Mouse (Mus musculus): ENCODE data around the gene Cpeb3. TPM values are rescaled to one million over a fixed set of nuclear protein-coding genes. Genes with fewer than 3 reads are reported as not detected.

Cpeb3 gene
- polyA plus RNA-seq, 1 experiment from 2014 or later, result 8.2 TPM

DNA sequence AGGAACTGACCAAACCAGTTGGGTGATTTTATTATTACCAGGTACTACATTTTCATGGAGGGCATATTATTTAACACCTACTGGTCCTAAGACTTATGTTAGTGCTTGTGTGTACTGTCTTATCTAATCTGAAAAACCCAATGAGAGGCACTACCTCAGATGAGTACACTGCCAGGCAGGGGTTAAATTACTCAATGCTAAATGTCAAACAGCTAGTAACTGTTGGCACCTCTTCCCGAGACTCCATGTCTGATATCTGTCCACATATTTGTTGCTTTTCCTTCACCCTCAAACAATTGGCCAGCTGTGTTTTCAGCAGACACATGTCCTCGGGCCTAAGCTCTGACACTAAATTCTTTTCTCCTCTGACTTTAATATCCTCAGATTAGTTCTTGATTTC, 132.3 kb downstream of the Cpeb3 start:
- WGBS, result 10% methylated on average over 2 of the region's 2 CpGs
- H3K4me2 ChIP-seq (ENCODE audit: low read depth, low read length), result no peak overlapping the region
- no peaks in the 10 kb centered on the region for H3K36me3 ChIP-seq (ENCODE audit: control insufficient read depth, insufficient read depth)
- peak overlapping the region; percentile 61; the same call in 1 of the 2 replicates for H3K27ac ChIP-seq (ENCODE audit: low read length)
- peaks cover 52% of the 10 kb centered on the region for H3K4me1 ChIP-seq (ENCODE audit: control insufficient read depth, insufficient read depth, low read length)
- no peaks in the 10 kb centered on the region for H3K27me3 ChIP-seq (ENCODE audit: control insufficient read depth, insufficient read depth, low read length)
- no peak overlapping the region for H3K4me3 ChIP-seq (ENCODE audit: low read length)
- no peak overlapping the region for H3K9ac ChIP-seq (ENCODE audit: low read length)
- no peaks in the 10 kb centered on the region for H3K9me3 ChIP-seq (replicated peaks; ENCODE audit: control insufficient read depth, low read length)
- ATAC-seq (replicated peaks; ENCODE audit: extremely low read depth, insufficient read depth, low FRiP score), result no peak

DNA sequence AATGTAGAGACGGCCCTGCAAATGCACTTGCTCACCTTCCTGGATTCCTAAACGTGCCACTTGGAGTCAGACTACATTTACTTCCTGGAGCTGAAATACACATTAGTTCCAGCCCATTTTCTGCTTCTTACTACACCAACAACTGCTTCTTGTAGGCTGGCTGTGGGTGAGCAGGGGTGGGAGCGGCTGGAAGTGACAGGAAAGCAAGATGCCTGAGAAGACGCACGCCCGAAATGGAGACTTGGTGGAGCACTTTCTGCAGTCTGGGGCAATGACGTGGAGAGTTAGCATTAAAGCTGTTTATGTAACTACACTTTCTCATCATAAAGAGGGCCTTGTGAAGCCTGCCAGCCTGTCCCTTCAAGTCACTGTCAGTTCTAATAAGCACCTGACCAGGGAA, 132.7 kb downstream of the Cpeb3 start:
- Histone ChIP-seq H3K4me3 (ENCODE audit: low read length) (no peak overlapping the region), H3K27ac (ENCODE audit: low read length) (peak overlapping the region; percentile 61; the same call in 1 of the 2 replicates), H3K9ac (ENCODE audit: low read length) (no peak overlapping the region), H3K4me1 (ENCODE audit: control insufficient read depth, insufficient read depth, low read length) (peaks cover 52% of the 10 kb centered on the region), H3K4me2 (ENCODE audit: low read depth, low read length) (no peak overlapping the region), H3K36me3 (ENCODE audit: control insufficient read depth, insufficient read depth) (no peaks in the 10 kb centered on the region), H3K27me3 (ENCODE audit: control insufficient read depth, insufficient read depth, low read length) (no peaks in the 10 kb centered on the region), H3K9me3 (replicated peaks; ENCODE audit: control insufficient read depth, low read length) (no peaks in the 10 kb centered on the region)
- ATAC-seq (replicated peaks; ENCODE audit: extremely low read depth, insufficient read depth, low FRiP score), result no peak
- 59% methylated on average over 7 of the region's 7 CpGs for WGBS

DNA sequence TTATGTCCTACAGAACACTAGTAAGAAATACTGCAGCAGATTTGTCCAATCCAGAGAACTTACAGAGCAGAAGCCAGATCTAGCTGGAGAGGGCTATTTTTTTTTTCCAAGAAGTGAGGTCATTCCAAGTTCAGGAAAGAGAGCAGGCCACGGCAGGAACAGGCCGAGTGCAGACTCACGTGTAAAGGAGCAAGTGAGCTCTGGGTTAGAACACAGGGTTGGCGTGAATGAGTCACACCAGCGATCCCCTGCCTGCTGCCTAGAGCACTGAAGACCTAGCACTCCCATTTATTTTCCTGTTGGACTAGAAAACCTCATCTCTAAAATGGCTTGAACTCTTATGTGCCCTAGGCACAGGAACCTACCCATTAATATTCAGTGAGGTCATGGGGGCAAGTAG, 133.7 kb downstream of the Cpeb3 start:
- Histone ChIP-seq H3K4me1 (ENCODE audit: control insufficient read depth, insufficient read depth, low read length) (peaks cover 50% of the 10 kb centered on the region), H3K27ac (ENCODE audit: low read length) (peak overlapping the region; percentile 53)
- WGBS, result 32% methylated on average over 5 of the region's 5 CpGs

DNA sequence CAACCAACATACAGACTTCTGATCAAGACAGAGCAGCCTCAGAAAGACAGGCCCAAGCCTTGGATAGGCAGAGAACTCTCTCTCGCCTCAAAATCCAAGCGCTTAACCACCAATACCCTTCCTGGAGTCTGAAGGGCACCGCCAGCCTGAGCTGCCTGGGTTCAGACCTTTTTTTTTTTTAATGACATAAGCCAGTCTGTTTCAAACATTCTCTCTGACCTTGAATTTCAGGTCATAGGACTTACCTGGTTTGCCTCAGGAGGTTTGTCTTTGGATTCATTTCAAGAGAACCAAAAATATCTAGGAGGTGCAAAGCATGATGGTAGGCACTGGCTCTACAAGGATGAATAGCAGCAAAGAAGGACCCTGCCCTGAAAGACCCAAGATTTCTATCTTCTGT, 134.1 kb downstream of the Cpeb3 start:
- H3K27ac ChIP-seq (ENCODE audit: low read length), result peak overlapping the region; percentile 34

More for the DNA sequence above, 133.7 kb downstream of the Cpeb3 start:
- H3K27me3 ChIP-seq (ENCODE audit: control insufficient read depth, insufficient read depth, low read length), result no peaks in the 10 kb centered on the region
- no peak for ATAC-seq (replicated peaks; ENCODE audit: extremely low read depth, insufficient read depth, low FRiP score)
- no peak overlapping the region for H3K4me3 ChIP-seq (ENCODE audit: low read length)
- H3K4me2 ChIP-seq (ENCODE audit: low read depth, low read length), result no peak overlapping the region
- no peaks in the 10 kb centered on the region for H3K36me3 ChIP-seq (ENCODE audit: control insufficient read depth, insufficient read depth)
- H3K9ac ChIP-seq (ENCODE audit: low read length), result no peak overlapping the region
- no peaks in the 10 kb centered on the region for H3K9me3 ChIP-seq (replicated peaks; ENCODE audit: control insufficient read depth, low read length)

DNA sequence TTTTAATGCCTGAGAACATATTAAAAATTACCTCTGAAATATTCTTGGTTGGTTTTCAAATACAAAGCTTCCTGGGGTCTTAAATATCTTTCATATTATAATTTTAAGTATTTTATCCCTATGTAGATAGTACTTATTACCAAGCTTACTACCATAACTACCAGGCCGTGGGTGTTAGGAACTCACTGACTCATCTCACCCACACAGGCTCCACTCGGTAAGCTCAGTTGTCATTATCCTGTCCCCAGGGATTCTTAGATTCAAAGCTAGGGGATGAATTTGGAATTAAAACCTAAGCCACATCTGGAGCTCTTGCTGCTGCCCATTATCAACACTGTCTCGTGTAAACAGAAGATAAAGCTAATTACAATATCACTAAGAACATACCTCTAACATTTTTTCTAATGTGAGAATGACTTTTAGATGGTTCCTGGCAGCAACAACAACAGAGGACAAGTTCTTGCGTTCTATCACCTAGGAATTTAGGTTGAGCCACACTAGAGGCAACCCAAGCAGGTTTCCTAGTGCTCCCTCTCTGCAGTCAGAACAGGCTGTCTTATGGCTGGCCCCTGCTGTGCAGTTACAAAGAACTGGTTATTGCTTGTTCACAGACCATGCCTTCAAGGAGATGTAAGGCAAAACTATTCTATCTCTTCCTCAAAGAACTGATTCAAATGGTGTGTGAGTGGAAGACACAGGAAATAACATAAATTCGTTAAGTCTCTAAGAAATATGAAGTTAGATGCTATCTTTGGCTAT, 135.4 kb downstream of the Cpeb3 start:
- ATAC-seq (replicated peaks; ENCODE audit: extremely low read depth, insufficient read depth, low FRiP score), result no peak
- Histone ChIP-seq H3K9me3 (replicated peaks; ENCODE audit: control insufficient read depth, low read length) (no peaks in the 10 kb centered on the region), H3K4me1 (ENCODE audit: control insufficient read depth, insufficient read depth, low read length) (peaks cover 36% of the 10 kb centered on the region), H3K4me3 (ENCODE audit: low read length) (no peak overlapping the region), H3K9ac (ENCODE audit: low read length) (no peak overlapping the region), H3K27ac (ENCODE audit: low read length) (no peak overlapping the region), H3K4me2 (ENCODE audit: low read depth, low read length) (no peak overlapping the region), H3K27me3 (ENCODE audit: control insufficient read depth, insufficient read depth, low read length) (no peaks in the 10 kb centered on the region), H3K36me3 (ENCODE audit: control insufficient read depth, insufficient read depth) (no peaks in the 10 kb centered on the region)
- WGBS, result 40% methylated on average over 5 of the region's 5 CpGs

More for the DNA sequence above, 134.1 kb downstream of the Cpeb3 start:
- 80% methylated on average over 3 of the region's 3 CpGs for WGBS
- no peak overlapping the region for H3K4me2 ChIP-seq (ENCODE audit: low read depth, low read length)
- H3K4me3 ChIP-seq (ENCODE audit: low read length), result no peak overlapping the region
- H3K9ac ChIP-seq (ENCODE audit: low read length), result no peak overlapping the region
- peaks cover 48% of the 10 kb centered on the region for H3K4me1 ChIP-seq (ENCODE audit: control insufficient read depth, insufficient read depth, low read length)
- H3K9me3 ChIP-seq (replicated peaks; ENCODE audit: control insufficient read depth, low read length), result no peaks in the 10 kb centered on the region
- H3K27me3 ChIP-seq (ENCODE audit: control insufficient read depth, insufficient read depth, low read length), result no peaks in the 10 kb centered on the region
- no peaks in the 10 kb centered on the region for H3K36me3 ChIP-seq (ENCODE audit: control insufficient read depth, insufficient read depth)
- no peak for ATAC-seq (replicated peaks; ENCODE audit: extremely low read depth, insufficient read depth, low FRiP score)

DNA sequence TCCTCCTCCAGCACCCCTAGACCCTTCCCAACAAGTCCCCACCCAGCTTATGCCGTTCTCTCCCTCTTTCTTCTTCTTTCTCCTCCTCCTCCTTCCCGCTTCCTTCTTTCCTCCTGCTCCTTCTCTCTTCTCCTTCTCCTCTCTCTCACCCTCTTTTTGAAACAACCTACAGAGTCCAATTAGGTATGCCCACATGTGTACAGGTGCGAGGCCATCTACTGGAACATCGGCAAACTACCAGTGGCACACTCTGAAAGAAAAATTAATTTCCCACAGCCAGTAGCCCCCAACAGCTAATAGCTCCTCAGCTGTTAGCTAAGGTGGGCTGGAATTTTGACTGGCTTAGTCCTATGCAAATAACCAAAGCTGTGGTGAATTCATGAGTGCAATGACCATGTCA, 139.2 kb downstream of the Cpeb3 start:
- no peak overlapping the region for H3K9ac ChIP-seq (ENCODE audit: low read length)
- no peak overlapping the region for H3K4me2 ChIP-seq (ENCODE audit: low read depth, low read length)
- no peaks in the 10 kb centered on the region for H3K9me3 ChIP-seq (replicated peaks; ENCODE audit: control insufficient read depth, low read length)
- no peak overlapping the region for H3K4me3 ChIP-seq (ENCODE audit: low read length)
- no peak for ATAC-seq (replicated peaks; ENCODE audit: extremely low read depth, insufficient read depth, low FRiP score)
- no peaks in the 10 kb centered on the region for H3K36me3 ChIP-seq (ENCODE audit: control insufficient read depth, insufficient read depth)
- no peak overlapping the region for H3K27ac ChIP-seq (ENCODE audit: low read length)
- WGBS, result 89% methylated on average over 4 of the region's 4 CpGs
- H3K4me1 ChIP-seq (ENCODE audit: control insufficient read depth, insufficient read depth, low read length), result peaks cover 10% of the 10 kb centered on the region
- no peaks in the 10 kb centered on the region for H3K27me3 ChIP-seq (ENCODE audit: control insufficient read depth, insufficient read depth, low read length)

DNA sequence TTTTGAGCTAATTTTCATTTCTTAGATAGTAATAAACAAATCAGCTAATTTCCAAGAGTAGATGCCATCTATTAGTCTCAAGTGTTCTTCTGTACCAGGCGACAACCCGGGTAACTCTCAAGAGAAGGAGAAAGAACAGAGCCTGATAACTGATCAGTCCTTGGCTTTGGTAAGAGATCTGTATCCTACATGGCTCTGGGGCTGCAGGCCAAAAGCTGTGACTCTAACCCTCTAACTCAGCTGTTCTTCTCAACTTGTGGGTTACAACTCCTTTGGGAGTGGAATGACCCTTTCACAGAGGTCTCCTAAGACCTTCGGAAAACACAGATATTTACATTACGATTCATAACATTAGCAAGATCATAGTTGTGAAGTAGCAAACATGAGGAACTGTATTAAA, 148.3 kb downstream of the Cpeb3 start:
- Histone ChIP-seq H3K36me3 (ENCODE audit: control insufficient read depth, insufficient read depth) (no peaks in the 10 kb centered on the region), H3K27ac (ENCODE audit: low read length) (peak overlapping the region; percentile 40), H3K4me2 (ENCODE audit: low read depth, low read length) (no peak overlapping the region), H3K9me3 (replicated peaks; ENCODE audit: control insufficient read depth, low read length) (no peaks in the 10 kb centered on the region), H3K27me3 (ENCODE audit: control insufficient read depth, insufficient read depth, low read length) (no peaks in the 10 kb centered on the region), H3K9ac (ENCODE audit: low read length) (no peak overlapping the region), H3K4me1 (ENCODE audit: control insufficient read depth, insufficient read depth, low read length) (peaks cover 14% of the 10 kb centered on the region), H3K4me3 (ENCODE audit: low read length) (no peak overlapping the region)
- no peak for ATAC-seq (replicated peaks; ENCODE audit: extremely low read depth, insufficient read depth, low FRiP score)
- 53% methylated on average over 4 of the region's 4 CpGs for WGBS

DNA sequence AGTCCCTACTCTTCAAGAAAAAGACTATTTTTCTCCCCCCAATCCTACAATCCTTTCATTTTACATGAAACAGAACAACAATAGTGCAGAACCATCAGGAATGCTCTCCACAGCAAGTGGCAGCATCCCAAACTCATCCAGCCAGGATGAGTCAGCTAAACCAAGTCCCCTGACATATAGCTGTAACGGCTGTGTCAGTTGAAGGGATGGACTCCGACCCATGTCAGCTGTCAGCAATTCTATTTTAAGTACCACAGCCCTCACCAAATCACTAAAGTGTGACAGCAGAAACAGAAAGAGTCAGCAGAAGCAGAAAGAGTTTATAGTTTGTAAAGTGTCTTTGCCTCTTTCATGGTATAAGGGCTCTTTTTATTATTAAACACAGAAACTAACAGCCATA, 148.8 kb downstream of the Cpeb3 start:
- H3K9me3 ChIP-seq (replicated peaks; ENCODE audit: control insufficient read depth, low read length), result no peaks in the 10 kb centered on the region
- peaks cover 14% of the 10 kb centered on the region for H3K4me1 ChIP-seq (ENCODE audit: control insufficient read depth, insufficient read depth, low read length)
- 27% methylated on average over 2 of the region's 2 CpGs for WGBS
- H3K36me3 ChIP-seq (ENCODE audit: control insufficient read depth, insufficient read depth), result no peaks in the 10 kb centered on the region
- H3K27me3 ChIP-seq (ENCODE audit: control insufficient read depth, insufficient read depth, low read length), result no peaks in the 10 kb centered on the region
- peak overlapping the region; percentile 66 for H3K27ac ChIP-seq (ENCODE audit: low read length)
- H3K4me2 ChIP-seq (ENCODE audit: low read depth, low read length), result peak overlapping the region; percentile 21; the same call in 1 of the 2 replicates
- no peak overlapping the region for H3K4me3 ChIP-seq (ENCODE audit: low read length)
- peak; percentile 72; the same call in 1 of the 2 replicates for ATAC-seq (replicated peaks; ENCODE audit: extremely low read depth, insufficient read depth, low FRiP score)
- H3K9ac ChIP-seq (ENCODE audit: low read length), result no peak overlapping the region

DNA sequence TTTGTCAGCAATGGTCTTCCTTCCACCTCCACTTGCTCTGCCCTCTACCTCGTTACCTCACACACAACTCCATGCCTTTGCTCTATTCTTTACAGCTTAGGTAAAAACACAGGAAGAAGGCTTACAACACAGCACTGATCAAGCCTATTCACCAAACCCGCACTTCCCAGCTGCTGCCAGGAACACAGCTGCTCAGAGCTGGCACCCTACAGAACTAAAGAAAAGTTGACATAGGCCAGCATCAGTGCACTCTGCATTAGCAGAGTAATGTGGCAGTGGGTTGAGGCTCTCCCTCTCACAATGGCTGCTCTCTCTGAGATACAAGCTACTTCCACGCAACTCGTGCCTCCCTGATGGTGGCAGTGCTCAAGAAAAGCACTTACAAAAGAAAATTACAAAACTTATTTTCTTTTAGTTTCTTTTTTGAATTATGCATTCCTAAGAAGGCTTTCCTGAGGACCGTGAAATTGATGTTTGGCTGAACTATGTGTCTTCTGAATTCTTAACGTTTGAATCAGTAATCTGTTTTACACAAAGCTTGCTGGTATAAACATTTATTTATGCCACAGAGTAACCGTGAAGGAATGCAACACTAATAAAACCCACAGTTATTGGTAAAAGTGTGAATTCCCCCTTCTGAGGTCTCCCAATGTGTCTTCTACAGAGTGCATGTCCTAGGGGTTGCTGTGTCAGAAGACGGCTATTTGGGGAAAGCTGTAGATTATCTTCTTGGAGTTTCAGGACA, 151.1 kb downstream of the Cpeb3 start:
- H3K36me3 ChIP-seq (ENCODE audit: control insufficient read depth, insufficient read depth), result no peaks in the 10 kb centered on the region
- H3K27ac ChIP-seq (ENCODE audit: low read length), result no peak overlapping the region
- ATAC-seq (replicated peaks; ENCODE audit: extremely low read depth, insufficient read depth, low FRiP score), result no peak
- H3K4me2 ChIP-seq (ENCODE audit: low read depth, low read length), result no peak overlapping the region
- 83% methylated on average over 8 of the region's 8 CpGs for WGBS
- no peaks in the 10 kb centered on the region for H3K9me3 ChIP-seq (replicated peaks; ENCODE audit: control insufficient read depth, low read length)
- H3K4me1 ChIP-seq (ENCODE audit: control insufficient read depth, insufficient read depth, low read length), result peaks cover 14% of the 10 kb centered on the region
- H3K27me3 ChIP-seq (ENCODE audit: control insufficient read depth, insufficient read depth, low read length), result no peaks in the 10 kb centered on the region
- H3K4me3 ChIP-seq (ENCODE audit: low read length), result no peak overlapping the region
- H3K9ac ChIP-seq (ENCODE audit: low read length), result no peak overlapping the region

All from heart, embryonic 16.5 days (tissue).